Mouse (Mus musculus) ES-E14 (cell line): Measurements from ENCODE around the gene Cfl1.

ENCODE experiments used
- CHD2 ChIP-seq: IDR thresholded peaks from 2 replicates; pipeline ENCODE4 v1.6.1; 2014; ENCODE audit warnings: mild to moderate bottlenecking, low read depth, low read length, inconsistent platforms
- MAFK ChIP-seq: IDR thresholded peaks from 2 replicates; pipeline ENCODE4 v1.6.1; 2014; ENCODE audit warnings: mild to moderate bottlenecking, low read depth, low read length, inconsistent platforms; ENCODE audit not compliant: insufficient read depth
- ZC3H11A ChIP-seq: IDR thresholded peaks from 2 replicates; pipeline ENCODE4 v1.6.1; 2012; ENCODE audit warnings: low read depth, mild to moderate bottlenecking, inconsistent platforms, low read length, borderline replicate concordance
- ZNF384 ChIP-seq: IDR thresholded peaks from 2 replicates; pipeline ENCODE4 v1.6.1; 2012; ENCODE audit warnings: low read depth, low read length, inconsistent platforms

- no peak for TF ChIP-seq ZC3H11A
- TF ChIP-seq MAFK, result no peak
- no peak for TF ChIP-seq CHD2
- TF ChIP-seq ZNF384, result no peak
Observed at GRCm38 (mm10) chr19:5516906-5517505, 26.8 kb downstream of the Cfl1 start.
